Mouse (Mus musculus): ENCODE measurements around the gene Phospho1.

DNA sequence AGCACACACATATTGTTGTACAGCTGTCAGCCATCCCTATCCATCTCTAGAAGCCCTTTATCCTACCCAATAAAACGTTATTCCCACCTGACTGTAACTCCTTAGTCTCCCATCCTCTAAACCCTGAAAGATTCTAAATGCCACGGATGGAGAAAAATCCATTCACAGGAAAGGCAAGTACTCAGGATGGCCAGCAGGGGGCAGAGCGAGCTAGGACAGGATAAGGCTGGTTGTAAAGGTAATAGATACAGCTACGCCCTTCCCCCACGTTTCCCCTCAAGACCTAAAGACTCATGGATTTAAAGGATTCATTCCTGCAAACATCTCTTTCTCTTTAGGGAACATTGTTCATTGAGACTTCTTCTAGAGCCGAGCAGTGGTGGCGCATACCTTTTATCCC is 52.0 kb downstream of the Phospho1 start:
- TF ChIP-seq CTCF (IDR thresholded peaks at IDR 0.05; ENCODE audit: low read depth) = peak; percentile 93
- TF ChIP-seq EP300 (IDR thresholded peaks at IDR 0.05; ENCODE audit: low read depth) = no peak

Measured in liver, embryonic 14.5 days (tissue).